Mouse (Mus musculus): ENCODE data around the gene Rbfox3.

DNA sequence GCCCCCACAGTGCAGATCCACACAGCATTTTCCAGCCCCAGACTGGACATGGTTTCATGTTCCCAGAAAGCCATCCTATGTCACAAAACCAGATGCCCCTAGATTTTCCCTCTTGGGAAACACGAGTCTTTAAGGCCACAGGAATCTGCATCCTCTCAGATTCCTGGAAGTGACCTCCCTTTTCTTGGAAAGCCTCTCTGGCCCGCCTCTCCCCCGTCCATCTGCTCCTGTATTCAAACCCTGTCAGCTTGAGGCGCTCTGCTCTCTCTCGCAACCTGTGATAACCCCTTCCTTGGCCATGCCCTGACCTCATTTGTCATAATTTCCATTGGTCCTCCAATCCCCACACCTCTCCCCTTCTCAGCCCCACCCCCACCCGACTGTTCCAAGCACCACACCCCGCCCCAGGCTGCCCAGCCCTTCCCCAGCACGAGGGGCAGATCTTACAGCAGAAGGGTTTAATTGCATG is 183.3 kb downstream of the Rbfox3 start:
- no peak for TF ChIP-seq CTCF (IDR thresholded peaks at IDR 0.05; ENCODE audit: control insufficient read depth, insufficient read depth, low read length)
- no peak for TF ChIP-seq POLR2A (IDR thresholded peaks at IDR 0.05; ENCODE audit: borderline replicate concordance, control insufficient read depth, low read depth, low read length)
